Mouse (Mus musculus): Measurements from ENCODE around the gene Kpna7. TPM values are rescaled to one million over a fixed set of nuclear protein-coding genes. Genes with fewer than 3 reads are reported as not detected.

Kpna7 gene
- polyA plus RNA-seq, 1 experiment from 2014 or later, result not detected

GRCm38 (mm10) chr5:145005596-145005995 lies 78.2 kb downstream of the Kpna7 start:
- no peak overlapping the region for H3K9ac ChIP-seq
- H3K4me3 ChIP-seq, result no peak overlapping the region
- H3K4me1 ChIP-seq, result no peaks in the 10 kb centered on the region
- no peak overlapping the region for H3K27ac ChIP-seq
- no peaks in the 10 kb centered on the region for H3K36me3 ChIP-seq
- no peak overlapping the region for H3K4me2 ChIP-seq (replicated peaks)
- no peak for ATAC-seq (ENCODE audit: low FRiP score, low read depth)
- H3K27me3 ChIP-seq (replicated peaks), result no peaks in the 10 kb centered on the region
- H3K9me3 ChIP-seq, result no peaks in the 10 kb centered on the region
- 85% methylated on average over 6 of the region's 6 CpGs for WGBS

- H3K4me3 ChIP-seq, result no peak overlapping the region
- H3K27ac ChIP-seq, result no peak overlapping the region
- ATAC-seq (ENCODE audit: low FRiP score, low read depth), result no peak
- 86% methylated on average over 9 of the region's 9 CpGs for WGBS
- H3K4me2 ChIP-seq (replicated peaks), result no peak overlapping the region
- H3K4me1 ChIP-seq, result no peaks in the 10 kb centered on the region
- H3K36me3 ChIP-seq, result no peaks in the 10 kb centered on the region
- no peak overlapping the region for H3K9ac ChIP-seq
- no peaks in the 10 kb centered on the region for H3K27me3 ChIP-seq (replicated peaks)
- H3K9me3 ChIP-seq, result no peaks in the 10 kb centered on the region
Observed at GRCm38 (mm10) chr5:145004495-145004894, 79.3 kb downstream of the Kpna7 start.

GRCm38 (mm10) chr5:145003362-145003761 lies 80.5 kb downstream of the Kpna7 start:
- WGBS, result 86% methylated on average over 3 of the region's 3 CpGs
- H3K4me1 ChIP-seq, result no peaks in the 10 kb centered on the region
- no peak overlapping the region for H3K27ac ChIP-seq
- no peak overlapping the region for H3K4me3 ChIP-seq
- no peak overlapping the region for H3K4me2 ChIP-seq (replicated peaks)
- no peaks in the 10 kb centered on the region for H3K9me3 ChIP-seq
- no peaks in the 10 kb centered on the region for H3K27me3 ChIP-seq (replicated peaks)
- ATAC-seq (ENCODE audit: low FRiP score, low read depth), result no peak
- H3K9ac ChIP-seq, result no peak overlapping the region
- no peaks in the 10 kb centered on the region for H3K36me3 ChIP-seq

- H3K4me1 ChIP-seq, result no peaks in the 10 kb centered on the region
- H3K36me3 ChIP-seq, result no peaks in the 10 kb centered on the region
- no peak for ATAC-seq (ENCODE audit: low FRiP score, low read depth)
- no peak overlapping the region for H3K27ac ChIP-seq
- no peaks in the 10 kb centered on the region for H3K27me3 ChIP-seq (replicated peaks)
- no peak overlapping the region for H3K9ac ChIP-seq
- no peaks in the 10 kb centered on the region for H3K9me3 ChIP-seq
- H3K4me3 ChIP-seq, result no peak overlapping the region
- no peak overlapping the region for H3K4me2 ChIP-seq (replicated peaks)
- 41% methylated on average over 2 of the region's 2 CpGs for WGBS
Observed at GRCm38 (mm10) chr5:144998491-144998890, 85.3 kb downstream of the Kpna7 start.

GRCm38 (mm10) chr5:144990481-144990880 lies 93.3 kb downstream of the Kpna7 start:
- no peak overlapping the region for H3K4me3 ChIP-seq
- H3K9ac ChIP-seq, result no peak overlapping the region
- no peaks in the 10 kb centered on the region for H3K4me1 ChIP-seq
- no peaks in the 10 kb centered on the region for H3K9me3 ChIP-seq
- H3K36me3 ChIP-seq, result no peaks in the 10 kb centered on the region
- 88% methylated on average over 5 of the region's 5 CpGs for WGBS
- no peaks in the 10 kb centered on the region for H3K27me3 ChIP-seq (replicated peaks)
- no peak overlapping the region for H3K27ac ChIP-seq
- ATAC-seq (ENCODE audit: low FRiP score, low read depth), result no peak
- H3K4me2 ChIP-seq (replicated peaks), result no peak overlapping the region

- no peak overlapping the region for H3K9ac ChIP-seq
- H3K27ac ChIP-seq, result no peak overlapping the region
- H3K36me3 ChIP-seq, result no peaks in the 10 kb centered on the region
- H3K9me3 ChIP-seq, result no peaks in the 10 kb centered on the region
- H3K4me1 ChIP-seq, result no peaks in the 10 kb centered on the region
- no peak overlapping the region for H3K4me2 ChIP-seq (replicated peaks)
- no peaks in the 10 kb centered on the region for H3K27me3 ChIP-seq (replicated peaks)
- ATAC-seq (ENCODE audit: low FRiP score, low read depth), result no peak
- H3K4me3 ChIP-seq, result no peak overlapping the region
- WGBS, result 57% methylated on average over 2 of the region's 2 CpGs
Observed at GRCm38 (mm10) chr5:144990051-144990450, 93.8 kb downstream of the Kpna7 start.

- no peaks in the 10 kb centered on the region for H3K36me3 ChIP-seq
- peaks cover 3% of the 10 kb centered on the region; the same call in 1 of the 2 replicates for H3K9me3 ChIP-seq
- 86% methylated on average over 4 of the region's 4 CpGs for WGBS
- H3K27ac ChIP-seq, result no peak overlapping the region
- H3K4me2 ChIP-seq (replicated peaks), result no peak overlapping the region
- H3K27me3 ChIP-seq (replicated peaks), result no peaks in the 10 kb centered on the region
- no peaks in the 10 kb centered on the region for H3K4me1 ChIP-seq
- H3K4me3 ChIP-seq, result no peak overlapping the region
- ATAC-seq (ENCODE audit: low FRiP score, low read depth), result no peak
- no peak overlapping the region for H3K9ac ChIP-seq
Observed at GRCm38 (mm10) chr5:144989061-144989405, 94.8 kb downstream of the Kpna7 start.

- no peak for ATAC-seq (ENCODE audit: low FRiP score, low read depth)
- H3K4me3 ChIP-seq, result no peak overlapping the region
- no peak overlapping the region for H3K4me2 ChIP-seq (replicated peaks)
- no peaks in the 10 kb centered on the region for H3K27me3 ChIP-seq (replicated peaks)
- no peaks in the 10 kb centered on the region for H3K36me3 ChIP-seq
- peaks cover 7% of the 10 kb centered on the region; the same call in 1 of the 2 replicates for H3K9me3 ChIP-seq
- 61% methylated on average over 9 of the region's 9 CpGs for WGBS
- H3K27ac ChIP-seq, result no peak overlapping the region
- H3K9ac ChIP-seq, result no peak overlapping the region
- no peaks in the 10 kb centered on the region for H3K4me1 ChIP-seq
Observed at GRCm38 (mm10) chr5:144988340-144989060, 95.3 kb downstream of the Kpna7 start.

- H3K4me3 ChIP-seq, result no peak overlapping the region
- H3K9ac ChIP-seq, result no peak overlapping the region
- no peaks in the 10 kb centered on the region for H3K4me1 ChIP-seq
- H3K27me3 ChIP-seq (replicated peaks), result no peaks in the 10 kb centered on the region
- no peak for ATAC-seq (ENCODE audit: low FRiP score, low read depth)
- no peaks in the 10 kb centered on the region for H3K36me3 ChIP-seq
- peaks cover 13% of the 10 kb centered on the region; the same call in 1 of the 2 replicates for H3K9me3 ChIP-seq
- WGBS, result 94% methylated on average over 13 of the region's 13 CpGs
- H3K4me2 ChIP-seq (replicated peaks), result no peak overlapping the region
- no peak overlapping the region for H3K27ac ChIP-seq
Observed at GRCm38 (mm10) chr5:144987561-144987960, 96.3 kb downstream of the Kpna7 start.

GRCm38 (mm10) chr5:144984839-144985238 lies 99.0 kb downstream of the Kpna7 start:
- H3K4me2 ChIP-seq (replicated peaks), result no peak overlapping the region
- no peak overlapping the region for H3K9ac ChIP-seq
- no peak for ATAC-seq (ENCODE audit: low FRiP score, low read depth)
- no peaks in the 10 kb centered on the region for H3K36me3 ChIP-seq
- no peaks in the 10 kb centered on the region for H3K4me1 ChIP-seq
- 94% methylated on average over 5 of the region's 5 CpGs for WGBS
- no peaks in the 10 kb centered on the region for H3K27me3 ChIP-seq (replicated peaks)
- no peak overlapping the region for H3K4me3 ChIP-seq
- H3K9me3 ChIP-seq, result peaks cover 13% of the 10 kb centered on the region; the same call in 1 of the 2 replicates
- no peak overlapping the region for H3K27ac ChIP-seq

GRCm38 (mm10) chr5:144983227-144983626 lies 100.6 kb downstream of the Kpna7 start:
- no peak overlapping the region for H3K4me3 ChIP-seq
- no peaks in the 10 kb centered on the region for H3K27me3 ChIP-seq (replicated peaks)
- H3K4me1 ChIP-seq, result no peaks in the 10 kb centered on the region
- H3K4me2 ChIP-seq (replicated peaks), result no peak overlapping the region
- ATAC-seq (ENCODE audit: low FRiP score, low read depth), result no peak
- H3K27ac ChIP-seq, result no peak overlapping the region
- WGBS, result 96% methylated on average over 3 of the region's 3 CpGs
- H3K9me3 ChIP-seq, result peaks cover 13% of the 10 kb centered on the region; the same call in 1 of the 2 replicates
- no peak overlapping the region for H3K9ac ChIP-seq
- no peaks in the 10 kb centered on the region for H3K36me3 ChIP-seq

GRCm38 (mm10) chr5:144979110-144979509 lies 104.7 kb downstream of the Kpna7 start:
- no peak overlapping the region for H3K4me2 ChIP-seq (replicated peaks)
- peaks cover 11% of the 10 kb centered on the region; the same call in 1 of the 2 replicates for H3K9me3 ChIP-seq
- no peak overlapping the region for H3K27ac ChIP-seq
- H3K4me3 ChIP-seq, result no peak overlapping the region
- no peaks in the 10 kb centered on the region for H3K4me1 ChIP-seq
- H3K36me3 ChIP-seq, result no peaks in the 10 kb centered on the region
- WGBS, result 87% methylated on average over 6 of the region's 6 CpGs
- H3K9ac ChIP-seq, result no peak overlapping the region
- H3K27me3 ChIP-seq (replicated peaks), result no peaks in the 10 kb centered on the region
- ATAC-seq (ENCODE audit: low FRiP score, low read depth), result no peak

GRCm38 (mm10) chr5:144978533-144979107 lies 105.2 kb downstream of the Kpna7 start:
- 74% methylated on average over 10 of the region's 10 CpGs for WGBS
- Histone ChIP-seq H3K9ac (no peak overlapping the region), H3K27ac (no peak overlapping the region), H3K27me3 (replicated peaks) (no peaks in the 10 kb centered on the region), H3K9me3 (peaks cover 6% of the 10 kb centered on the region; the same call in 1 of the 2 replicates), H3K4me1 (no peaks in the 10 kb centered on the region), H3K4me2 (replicated peaks) (no peak overlapping the region), H3K4me3 (no peak overlapping the region), H3K36me3 (no peaks in the 10 kb centered on the region)
- no peak for ATAC-seq (ENCODE audit: low FRiP score, low read depth)

Data from neural tube, embryonic 12.5 days (tissue).